Mouse (Mus musculus) testis, adult 2 months (tissue): ENCODE data around the gene Ly6g6d.
"Not testable (repeated sequence)": the region's sequence is repeated elsewhere in the genome, so short reads cannot be mapped to it uniquely, and the experiment has no call there.

Experiments used
- CTCF ChIP-seq: fragments of 200-500 bp; IDR thresholded peaks from 2 replicates; pipeline ENCODE4 v1.5.1; 2012; ENCODE audit warnings: low read depth, mild to moderate bottlenecking, inconsistent platforms, low read length, moderate library complexity; ENCODE audit not compliant: control insufficient read depth, insufficient read depth, insufficient replicate concordance
- POLR2A ChIP-seq: fragments of 200-500 bp; IDR thresholded peaks from 2 replicates; pipeline ENCODE4 v1.6.1; 2012; ENCODE audit warnings: low read depth, mild to moderate bottlenecking, inconsistent platforms, low read length, moderate library complexity; ENCODE audit not compliant: control insufficient read depth

- TF ChIP-seq CTCF, POLR2A: not testable (repeated sequence)
These were observed 44.2 kb downstream of the Ly6g6d start for GRCm38 (mm10) chr17:35033703-35034102.
